Mouse (Mus musculus) urinary bladder, postnatal 4 days (tissue): ENCODE results near the gene Katna1.
A peak's percentile ranks its signal among the peaks of the same experiment; 100 is the strongest.
"Not testable (repeated sequence)": the region's sequence is repeated elsewhere in the genome, so short reads cannot be mapped to it uniquely, and the experiment has no call there.

ENCODE experiments used
- DNase-seq, 2 experiments: peaks; one replicate each; pipeline ENCODE4 v3.0.0; 2021 to 2022; ENCODE audit warnings: low spot score in 2 of 2

The Katna1 gene

GRCm38 (mm10) chr10:7725751-7726500, at the start of gene Katna1:
Gene Katna1, plus strand, starts transcription at chr10:7726000.
- peak; percentile 89 to 96 for DNase-seq

DNA sequence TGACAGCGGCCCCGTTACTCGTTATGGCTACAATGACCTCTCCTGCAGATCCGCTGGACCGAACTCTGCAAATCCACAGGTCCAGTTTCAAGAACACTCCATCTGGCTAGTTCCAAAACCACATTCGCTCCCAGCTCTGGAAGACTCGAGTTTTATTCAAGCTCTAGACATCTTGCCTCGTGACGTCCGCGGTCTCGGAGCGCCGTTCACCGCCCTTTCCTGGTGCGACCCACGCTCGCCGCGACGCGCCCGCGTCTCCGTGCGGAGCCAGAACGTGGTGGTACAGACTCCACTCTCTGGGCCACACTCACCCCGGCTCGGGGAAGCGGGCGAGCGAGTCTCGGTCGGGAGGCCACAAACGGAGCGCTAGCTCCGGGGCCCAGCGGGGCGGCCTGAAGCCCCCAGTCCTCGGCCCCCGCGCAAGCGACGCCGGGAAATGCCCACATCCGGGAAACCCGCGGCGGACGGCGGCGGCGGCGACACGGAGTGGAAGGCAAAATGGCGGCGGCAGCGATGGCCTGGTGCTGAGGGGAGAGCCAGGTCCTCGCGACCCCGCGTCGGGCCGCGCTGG, 45.0 kb upstream of the Katna1 start, which contains the start of the genes Pcmt1 and Lats1:
TSS of gene Pcmt1 (minus strand) at position 406 of the 571 bp plus-strand sequence.
TSS of gene Lats1 (plus strand) at position 484 of the 571 bp plus-strand sequence.
- DNase-seq = peak; percentile 80 to 90

DNA sequence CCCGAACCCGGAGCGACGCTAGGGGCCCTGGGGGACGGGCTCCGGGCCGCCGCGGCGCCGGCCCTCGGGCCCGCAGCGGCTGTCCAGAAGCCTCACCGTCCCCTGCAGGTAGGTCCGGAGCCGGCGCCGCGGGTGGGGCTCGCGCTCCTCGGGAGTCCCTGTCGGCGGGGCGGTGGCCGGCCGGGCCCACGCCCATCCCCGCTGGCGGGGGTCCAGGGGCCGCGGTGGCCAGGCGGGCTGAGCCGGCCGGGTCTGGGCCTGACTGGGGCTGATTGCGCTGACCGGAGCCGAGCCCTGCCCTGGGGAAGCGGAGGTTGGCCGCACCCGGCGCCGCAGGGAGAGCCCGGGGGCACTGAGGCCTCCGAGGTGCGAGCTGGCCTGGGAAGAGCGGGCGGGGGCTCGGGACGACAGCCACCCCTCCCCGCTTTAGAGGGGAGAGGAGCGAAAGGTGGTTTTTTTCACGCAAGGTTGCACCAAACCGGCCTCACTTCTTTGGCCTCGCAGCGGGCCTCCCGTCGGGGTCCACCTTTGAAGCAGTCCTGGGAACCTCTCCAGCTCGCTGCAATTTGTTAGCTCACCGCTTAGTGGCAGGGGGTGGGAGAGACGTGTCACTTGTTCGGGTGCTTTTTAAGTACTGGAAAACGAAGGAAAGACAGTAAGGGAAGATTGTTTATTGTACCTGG, 44.3 kb upstream of the Katna1 start:
- DNase-seq = peak; percentile 80

GRCm38 (mm10) chr10:7682249-7682648, 43.6 kb upstream of the Katna1 start:
- no peak for DNase-seq

DNA sequence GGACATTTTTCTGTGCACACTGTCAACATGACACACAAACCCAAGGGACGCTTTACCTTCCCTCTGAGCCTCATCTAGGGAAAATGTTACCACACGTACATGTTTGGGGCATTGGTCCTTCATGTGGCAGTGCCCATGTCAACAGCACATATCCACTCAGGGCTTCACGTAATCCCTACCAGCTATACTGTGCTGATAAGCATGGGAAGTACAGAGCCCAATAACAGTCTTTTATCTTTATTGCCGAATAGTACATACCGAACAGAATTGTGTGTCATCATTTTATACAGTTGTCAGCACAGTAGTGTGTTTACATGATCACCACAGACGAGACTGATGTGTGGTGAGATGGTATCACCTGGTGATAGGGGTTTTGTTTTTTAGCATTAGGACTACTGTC, 38.9 kb upstream of the Katna1 start:
- no peak for DNase-seq

GRCm38 (mm10) chr10:7695286-7695685, 30.5 kb upstream of the Katna1 start:
- no peak for DNase-seq

DNA sequence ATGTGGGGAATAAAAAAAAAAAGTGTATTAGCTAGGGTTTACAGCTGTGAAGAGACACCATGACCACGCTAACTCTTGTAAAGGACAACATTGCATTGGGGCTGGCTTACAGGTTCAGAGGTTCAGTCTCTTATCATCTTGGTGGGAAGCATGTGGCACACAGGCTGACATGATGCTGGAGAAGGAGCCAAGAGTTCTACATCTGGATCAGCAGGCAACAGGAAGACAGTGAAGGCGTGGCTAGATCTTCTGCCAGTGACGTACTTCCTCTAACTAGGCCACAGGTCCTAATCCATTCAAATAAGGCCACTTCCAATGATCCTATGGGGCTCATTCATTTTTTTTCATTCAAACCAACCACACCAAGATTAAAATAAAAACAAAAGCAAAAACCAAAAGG, 25.7 kb upstream of the Katna1 start:
- DNase-seq = no peak

DNA sequence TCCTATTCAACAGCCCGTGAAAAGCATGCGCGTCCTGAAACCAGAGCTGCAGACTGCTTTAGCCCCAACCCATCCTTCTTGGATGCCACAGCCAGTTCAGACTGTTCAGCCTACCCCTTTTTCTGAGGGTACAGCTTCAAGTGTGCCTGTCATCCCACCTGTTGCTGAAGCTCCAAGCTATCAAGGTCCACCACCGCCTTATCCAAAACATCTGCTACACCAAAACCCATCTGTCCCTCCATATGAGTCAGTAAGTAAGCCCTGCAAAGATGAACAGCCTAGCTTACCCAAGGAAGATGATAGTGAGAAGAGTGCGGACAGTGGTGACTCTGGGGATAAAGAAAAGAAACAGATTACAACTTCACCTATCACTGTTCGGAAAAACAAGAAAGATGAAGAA, 23.2 kb upstream of the Katna1 start:
- DNase-seq = no peak

DNA sequence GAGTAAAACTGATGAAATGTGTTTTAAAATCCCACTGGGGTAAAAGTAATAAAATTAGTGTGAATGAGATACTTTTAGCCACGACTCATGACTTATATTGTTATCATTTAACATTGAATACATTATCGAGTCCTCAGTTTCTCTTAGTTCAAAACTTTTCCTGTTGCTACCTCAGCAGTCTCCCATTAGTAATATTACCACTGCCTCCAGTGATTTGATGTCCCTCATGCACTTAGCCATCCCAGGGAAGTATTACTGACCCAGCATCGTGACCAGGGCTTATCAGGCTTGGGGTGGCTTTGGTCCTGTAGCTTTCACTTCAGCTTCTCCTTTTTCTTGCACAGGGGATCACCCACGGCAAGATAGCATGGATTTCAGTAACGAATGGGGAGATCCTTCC, 15.7 kb upstream of the Katna1 start:
- no peak for DNase-seq

DNA sequence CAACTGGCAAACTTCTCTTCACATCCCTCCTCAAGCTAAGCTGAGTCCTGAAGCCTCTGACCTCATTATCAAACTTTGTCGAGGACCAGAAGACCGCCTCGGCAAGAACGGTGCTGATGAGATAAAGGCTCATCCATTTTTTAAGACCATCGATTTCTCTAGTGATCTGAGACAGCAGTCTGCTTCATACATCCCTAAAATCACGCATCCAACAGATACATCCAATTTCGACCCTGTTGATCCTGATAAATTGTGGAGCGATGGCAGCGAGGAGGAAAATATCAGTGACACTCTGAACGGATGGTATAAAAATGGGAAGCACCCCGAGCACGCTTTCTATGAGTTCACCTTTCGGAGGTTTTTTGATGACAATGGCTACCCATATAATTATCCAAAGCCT, 13.3 kb upstream of the Katna1 start:
- DNase-seq = no peak

DNA sequence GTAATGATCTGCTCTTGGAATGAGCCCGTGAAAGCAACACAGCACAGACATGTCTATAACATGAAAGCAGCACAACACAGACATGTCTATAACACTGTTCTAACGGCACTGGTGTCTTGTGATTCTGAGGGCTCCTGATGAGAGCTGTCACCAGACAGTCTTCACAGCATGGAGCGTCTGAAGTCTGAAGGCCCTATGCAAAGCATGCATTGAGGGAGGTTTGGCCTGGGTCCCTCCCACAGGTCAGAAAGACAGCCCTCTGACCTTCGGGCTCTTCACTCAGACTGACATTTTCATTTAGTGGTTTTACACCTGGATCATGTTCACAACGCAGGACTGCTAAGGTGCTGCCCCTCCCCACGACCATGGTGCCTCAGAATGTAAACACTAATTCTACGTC, 10.7 kb upstream of the Katna1 start:
- no peak for DNase-seq

- no peak for DNase-seq
Measured at GRCm38 (mm10) chr10:7726501-7726812, 657 bp downstream of the Katna1 start.

- DNase-seq = no peak
Measured at GRCm38 (mm10) chr10:7727011-7727410, 1.2 kb downstream of the Katna1 start.

DNA sequence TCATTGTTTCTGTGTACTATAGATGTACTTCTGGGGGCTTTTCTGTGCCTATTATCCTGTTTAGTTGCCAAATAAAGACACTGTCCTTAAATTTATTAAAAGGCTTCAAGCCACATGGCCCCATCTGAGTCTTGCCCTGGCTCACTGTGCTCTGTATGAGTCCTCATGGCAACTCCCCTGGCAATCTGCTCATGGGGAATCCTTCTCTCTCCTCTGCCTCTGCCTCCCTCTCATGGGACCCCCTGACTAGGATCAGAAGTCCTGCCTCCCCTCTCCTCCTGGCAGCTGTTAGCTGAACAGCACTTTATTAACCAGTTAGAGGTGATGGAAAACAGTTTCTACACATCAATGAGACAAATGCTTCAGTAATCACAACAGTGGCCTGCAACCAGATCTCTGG, 5.8 kb downstream of the Katna1 start:
- no peak for DNase-seq

GRCm38 (mm10) chr10:7737122-7737521, 11.3 kb downstream of the Katna1 start:
- no peak for DNase-seq

DNA sequence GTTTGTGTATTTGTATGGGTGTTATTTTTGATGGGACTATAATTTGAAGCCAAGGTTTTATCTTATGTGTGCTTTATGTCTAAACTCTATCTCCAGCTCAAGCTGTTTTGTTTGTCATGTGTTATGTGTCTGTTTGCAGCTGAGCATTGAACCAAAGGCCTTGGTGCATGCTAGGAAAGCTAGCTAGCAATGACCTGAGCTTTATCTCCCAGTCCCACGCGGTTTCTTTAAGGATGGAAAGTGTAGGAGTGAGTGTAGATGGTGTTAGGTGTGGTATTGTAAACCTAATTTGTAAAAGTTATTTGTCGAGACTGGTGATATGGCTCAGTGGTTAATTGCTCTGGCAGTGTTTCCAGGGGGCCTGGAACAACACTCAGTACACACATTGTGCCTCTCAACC, 12.1 kb downstream of the Katna1 start:
- no peak for DNase-seq

- not testable (repeated sequence) for DNase-seq
Measured at GRCm38 (mm10) chr10:7745528-7745927, 19.7 kb downstream of the Katna1 start.

DNA sequence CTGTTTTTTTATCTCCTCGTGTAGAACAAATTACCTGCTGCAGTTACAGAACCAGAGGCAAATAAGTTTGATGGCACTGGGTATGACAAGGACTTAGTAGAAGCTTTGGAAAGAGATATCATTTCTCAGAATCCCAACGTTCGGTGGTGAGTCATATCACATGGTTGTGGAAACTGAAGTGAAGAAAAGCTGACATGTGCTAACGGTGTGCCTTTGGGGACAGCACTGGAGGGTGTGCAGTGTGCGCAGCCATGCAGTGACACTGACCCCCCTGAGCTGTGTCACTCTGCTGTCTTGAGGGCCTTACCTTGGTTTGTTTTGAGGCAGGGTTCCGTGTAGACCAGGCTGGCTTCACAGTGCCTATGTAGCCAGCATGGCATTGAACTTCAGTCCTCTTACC, 23.0 kb downstream of the Katna1 start:
- no peak for DNase-seq

DNA sequence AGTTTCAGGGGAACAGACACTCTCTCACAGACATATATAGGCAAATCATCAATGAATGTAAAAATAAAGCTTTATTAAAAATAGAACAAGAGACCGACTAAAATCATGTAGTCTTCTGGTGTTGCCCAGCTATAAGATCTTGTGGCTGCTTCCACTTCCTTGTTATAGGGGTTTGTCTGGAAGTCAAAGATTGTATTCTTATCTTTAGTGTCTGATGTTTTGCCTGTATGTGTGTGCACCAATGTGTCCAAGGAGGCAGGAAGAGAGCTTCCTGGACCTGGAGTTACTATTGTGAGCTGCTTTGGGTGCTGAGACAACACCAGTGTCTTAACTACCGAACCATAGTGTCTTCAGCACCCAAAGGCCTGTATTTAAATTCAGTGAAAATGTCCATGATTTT, 31.7 kb downstream of the Katna1 start:
- no peak for DNase-seq

DNA sequence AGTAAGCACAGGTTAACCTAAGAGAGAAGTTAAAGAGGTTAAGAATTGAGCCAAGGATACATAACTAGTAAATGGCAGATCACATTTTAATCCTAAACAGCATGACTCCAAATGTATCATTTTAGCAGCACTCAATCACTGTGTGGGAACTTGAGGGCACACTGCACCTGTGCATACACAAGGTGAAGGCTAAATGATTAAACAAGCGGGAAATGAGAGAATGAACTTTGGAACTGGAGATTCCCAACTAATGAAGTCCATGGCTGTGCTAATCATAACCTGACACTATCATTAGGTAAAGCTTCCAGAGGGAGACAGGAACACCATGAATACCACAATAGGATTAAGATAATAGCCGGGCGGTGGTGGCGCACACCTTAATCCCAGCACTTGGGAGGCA, 46.5 kb downstream of the Katna1 start:
- no peak for DNase-seq

GRCm38 (mm10) chr10:7772769-7773168, 47.0 kb downstream of the Katna1 start:
- DNase-seq = no peak

DNA sequence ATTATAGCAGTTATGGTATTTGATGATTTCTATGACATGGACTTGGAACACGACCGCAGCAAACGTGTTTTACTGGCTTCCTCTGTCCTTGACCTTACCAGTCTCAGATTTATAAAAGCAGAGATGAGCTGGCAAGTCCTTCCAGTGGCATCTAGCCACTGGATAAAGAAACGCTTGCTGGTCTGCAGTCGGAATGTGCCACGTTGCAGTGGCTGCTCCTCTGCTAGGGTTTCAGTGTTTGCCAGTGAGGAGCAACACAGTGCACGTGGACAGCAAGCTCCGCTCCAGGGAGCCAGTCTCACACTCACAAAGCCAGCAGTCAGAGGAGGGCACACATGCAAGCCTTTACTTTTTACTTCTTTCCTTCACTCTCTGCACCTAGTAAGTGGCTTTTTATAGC, 49.6 kb downstream of the Katna1 start:
- no peak for DNase-seq

DNA sequence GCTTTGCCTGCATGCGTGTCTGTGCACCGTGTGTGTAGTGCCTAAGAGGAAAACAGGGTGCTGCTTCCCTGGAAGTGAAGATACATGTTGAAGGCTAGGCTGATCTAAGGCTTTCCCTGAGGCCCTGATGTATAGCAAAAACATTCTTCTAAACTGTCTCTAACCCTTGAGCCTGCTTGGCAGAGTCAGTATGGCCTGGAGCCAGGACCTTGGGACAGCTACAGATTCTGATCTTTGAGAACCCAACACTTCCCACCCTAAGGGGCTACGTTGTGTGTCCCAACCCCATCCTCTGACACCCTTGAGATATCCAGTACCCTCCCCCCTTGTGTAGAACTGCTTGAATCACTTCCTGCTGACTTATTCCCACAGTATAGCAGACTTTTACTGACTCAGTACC, 52.6 kb downstream of the Katna1 start:
- no peak for DNase-seq
